Mouse (Mus musculus): Measurements from ENCODE around the gene Klra5.
"Not testable (repeated sequence)": the region's sequence is repeated elsewhere in the genome, so short reads cannot be mapped to it uniquely, and the experiment has no call there.

Gene Klra5

DNA sequence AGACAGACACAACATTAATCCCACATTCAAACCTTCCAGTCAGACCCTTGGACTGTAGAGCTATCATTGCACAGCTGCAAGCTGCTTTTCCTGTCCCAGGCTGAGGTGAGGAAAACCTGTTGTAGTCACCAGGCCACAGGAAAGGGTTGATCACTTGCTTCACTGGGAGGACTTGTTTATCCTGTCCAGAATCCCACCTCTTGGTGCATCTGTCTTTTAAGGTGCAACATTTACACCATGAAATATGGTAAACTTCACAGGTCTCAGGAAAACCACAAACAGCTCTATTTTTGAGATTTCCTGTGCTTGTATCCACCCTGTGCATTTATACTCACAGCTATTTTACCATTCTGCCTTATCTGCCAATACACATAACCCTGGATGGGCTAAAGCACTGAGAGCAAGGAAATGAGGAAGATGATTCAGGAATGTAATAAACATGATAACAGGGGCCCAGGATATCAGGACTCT is at the start of gene Klra5:
TSS of gene Klra5 (minus strand) at position 175 of the 471 bp plus-strand sequence.
- in situ Hi-C loops (cut with MseI, MboI), result not testable (repeated sequence)

DNA sequence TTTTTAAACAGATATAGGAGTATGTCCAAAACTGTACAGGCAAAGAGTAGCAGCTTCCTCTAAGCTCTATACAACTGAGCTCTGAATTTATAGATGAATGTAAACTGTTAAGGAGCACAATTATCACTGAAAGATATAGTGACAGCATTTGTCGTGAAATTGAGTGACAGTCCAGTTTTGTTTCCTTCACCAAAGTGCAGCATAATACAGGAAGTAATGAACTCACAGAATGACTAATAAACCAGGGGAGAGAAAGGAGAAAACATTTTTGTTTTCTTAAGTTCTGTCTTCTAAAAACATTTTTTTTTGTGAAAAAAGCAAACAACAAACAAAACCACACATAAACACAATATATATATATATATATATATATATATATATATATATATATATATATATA is 454 bp downstream of the Klra5 start:
- in situ Hi-C loops (cut with MseI, MboI), result no loop called here

DNA sequence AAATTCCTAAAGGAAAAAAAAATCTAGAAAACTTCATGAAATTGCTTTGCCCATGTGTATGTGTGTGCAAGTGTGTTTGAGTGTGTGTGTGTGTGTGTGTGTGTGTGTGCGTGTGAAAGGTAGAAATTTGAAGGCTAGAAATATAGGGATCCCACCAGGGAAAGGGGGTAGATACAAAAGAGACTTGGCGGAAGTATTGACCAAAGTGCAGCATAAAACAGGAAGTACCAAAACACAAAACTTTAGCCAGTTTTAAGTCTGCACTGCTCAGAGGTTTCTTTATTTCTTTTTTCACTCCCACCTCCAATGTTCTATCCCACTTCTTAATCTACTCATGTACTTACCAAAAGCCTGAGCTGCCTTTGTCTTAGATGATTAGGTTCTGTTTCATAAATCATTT is 34.9 kb downstream of the Klra5 start:
- in situ Hi-C loops (cut with MseI, MboI), result no loop called here

DNA sequence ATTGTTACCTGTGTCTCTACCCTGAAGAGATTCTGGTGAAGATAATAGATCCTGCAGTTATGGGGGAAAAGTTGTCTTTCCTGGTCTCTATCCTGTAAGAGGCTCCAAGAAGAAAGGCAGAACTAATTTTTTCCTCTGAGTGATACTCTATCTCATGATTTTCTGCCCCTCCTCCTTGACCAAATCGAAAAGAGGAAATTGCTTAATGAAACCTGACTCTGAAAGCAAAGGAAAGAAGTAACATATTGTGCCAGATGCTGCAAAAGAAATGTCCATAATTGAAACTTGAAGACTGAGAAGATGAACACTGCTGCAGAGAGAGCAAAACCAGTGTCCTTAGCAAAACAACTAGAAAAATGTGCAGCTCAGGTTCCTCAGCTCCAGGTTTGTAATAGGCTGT is 40.9 kb downstream of the Klra5 start, which contains the start of gene Klra17:
TSS of gene Klra17 (minus strand) at position 124 of the 400 bp plus-strand sequence.
- in situ Hi-C loops (cut with MseI, MboI), result no loop called here

DNA sequence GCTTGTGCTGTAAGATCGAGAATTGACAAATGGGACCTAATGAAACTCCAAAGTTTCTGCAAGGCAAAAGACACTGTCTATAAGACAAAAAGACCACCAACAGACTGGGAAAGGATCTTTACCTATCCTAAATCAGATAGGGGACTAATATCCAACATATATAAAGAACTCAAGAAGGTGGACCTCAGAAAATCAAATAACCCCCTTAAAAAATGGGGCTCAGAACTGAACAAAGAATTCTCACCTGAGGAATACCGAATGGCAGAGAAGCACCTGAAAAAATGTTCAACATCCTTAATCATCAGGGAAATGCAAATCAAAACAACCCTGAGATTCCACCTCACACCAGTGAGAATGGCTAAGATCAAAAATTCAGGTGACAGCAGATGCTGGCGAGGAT is 55.1 kb downstream of the Klra5 start, which contains the start of gene Gm17631:
TSS of gene Gm17631 (plus strand) at position 301 of the 400 bp plus-strand sequence.
- in situ Hi-C loops (cut with MseI, MboI), result not testable (repeated sequence)
